Mouse (Mus musculus) lung, postnatal 14 days (tissue): ENCODE measurements at regions not wholly inside any gene's neighbourhood (a gene's known extent, or its start where the extent isn't known, plus 50 kb on each side); places are given as distances from the start of the nearest gene placed in this dataset.

Source experiments
- DNase-seq: peaks from one replicate; pipeline ENCODE4 v3.0.0; 2021

DNA sequence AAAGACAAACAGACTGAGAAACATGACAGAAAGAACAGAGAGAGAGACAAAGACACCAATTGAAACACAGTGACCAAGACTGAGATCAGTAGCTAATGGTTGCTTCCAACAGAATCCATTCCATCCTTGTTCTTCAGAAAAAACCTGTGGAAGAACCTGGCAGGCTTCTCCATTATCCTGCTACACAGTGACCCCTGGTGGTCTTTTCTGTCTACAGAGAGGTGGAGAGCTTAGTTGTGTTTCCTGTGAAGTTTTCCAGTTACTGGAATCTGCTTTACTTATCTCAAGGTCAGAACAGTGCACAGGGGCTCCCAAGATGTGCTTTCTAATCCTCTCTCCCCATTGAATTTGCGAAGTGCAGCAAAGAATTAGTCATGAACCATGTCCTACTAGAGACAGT lies 339.1 kb upstream of the Msl3l2 start:
- peak; percentile 13 for DNase-seq

DNA sequence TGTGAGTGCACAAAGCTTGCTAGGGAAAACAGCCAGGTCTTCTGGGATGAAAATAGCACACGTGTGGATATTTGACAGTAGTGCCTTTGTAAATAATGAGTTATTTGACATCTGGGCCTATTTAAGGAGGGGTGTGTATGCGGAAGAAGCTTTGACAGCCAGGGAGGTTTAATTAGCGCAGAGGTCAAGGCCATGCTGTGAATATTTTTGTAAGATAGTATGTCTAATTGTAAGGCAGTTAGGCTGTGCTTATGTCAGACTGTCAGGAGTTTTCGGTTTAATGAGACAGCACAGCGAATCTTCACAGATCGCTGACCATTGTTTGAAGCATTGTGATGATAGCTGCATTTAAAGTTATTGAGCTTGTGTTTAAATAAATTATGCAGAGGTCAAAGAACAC lies 337.1 kb upstream of the Msl3l2 start:
- no peak for DNase-seq

DNA sequence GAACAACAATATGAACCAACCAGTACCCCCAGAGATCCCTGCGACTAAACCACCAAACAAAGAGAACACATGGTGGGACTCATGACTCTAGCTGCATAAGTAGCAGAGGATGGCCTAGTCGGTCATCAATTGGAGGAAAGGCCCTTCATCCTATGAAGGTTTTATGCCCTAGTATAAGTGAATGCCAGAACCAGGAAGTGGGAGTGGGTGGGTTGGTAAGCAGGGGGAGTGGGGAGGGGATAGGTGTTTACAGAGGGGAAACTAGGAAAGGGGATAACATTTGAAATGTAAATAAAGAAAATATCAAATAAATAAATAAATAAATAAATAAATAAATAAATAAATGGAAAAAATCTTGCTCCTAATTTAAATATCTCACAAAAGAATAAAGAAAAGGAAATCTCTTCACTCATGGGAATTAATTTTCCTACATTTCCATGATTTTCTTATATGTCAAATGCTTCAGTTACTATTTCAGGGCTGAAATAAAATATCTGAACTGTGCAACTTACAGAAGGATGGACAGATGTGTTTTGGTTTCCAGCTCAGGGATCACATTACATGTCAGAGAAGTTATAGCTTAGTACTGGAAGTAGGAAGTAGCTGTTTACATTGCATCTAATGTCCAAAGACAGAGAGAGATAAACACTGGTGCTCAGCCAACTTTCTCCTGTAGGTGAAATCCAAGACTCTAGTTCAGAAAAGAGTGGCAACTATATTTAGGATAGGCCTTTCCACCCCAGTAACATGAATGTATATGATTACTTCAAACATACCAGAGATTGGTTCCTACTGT lies 323.8 kb upstream of the Msl3l2 start:
- DNase-seq: no peak

DNA sequence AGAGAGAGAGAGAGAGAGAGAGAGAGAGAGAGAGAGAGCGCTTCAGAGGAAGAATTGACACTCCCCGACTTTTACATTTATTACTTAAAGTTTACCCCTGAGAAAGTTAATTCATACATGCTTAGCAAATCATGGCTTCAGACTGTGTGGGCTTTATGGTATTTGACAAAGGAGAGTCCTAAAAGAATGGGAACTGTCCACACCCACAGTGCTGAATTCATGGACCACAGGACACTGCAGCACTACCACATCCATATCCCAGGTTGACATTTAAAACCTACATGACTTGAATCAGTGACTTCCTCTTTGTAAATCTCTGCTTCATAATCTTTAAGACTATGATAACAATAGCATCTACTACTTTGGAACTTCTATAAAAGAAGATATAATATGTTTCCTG lies 292.8 kb upstream of the Msl3l2 start:
- DNase-seq: no peak

DNA sequence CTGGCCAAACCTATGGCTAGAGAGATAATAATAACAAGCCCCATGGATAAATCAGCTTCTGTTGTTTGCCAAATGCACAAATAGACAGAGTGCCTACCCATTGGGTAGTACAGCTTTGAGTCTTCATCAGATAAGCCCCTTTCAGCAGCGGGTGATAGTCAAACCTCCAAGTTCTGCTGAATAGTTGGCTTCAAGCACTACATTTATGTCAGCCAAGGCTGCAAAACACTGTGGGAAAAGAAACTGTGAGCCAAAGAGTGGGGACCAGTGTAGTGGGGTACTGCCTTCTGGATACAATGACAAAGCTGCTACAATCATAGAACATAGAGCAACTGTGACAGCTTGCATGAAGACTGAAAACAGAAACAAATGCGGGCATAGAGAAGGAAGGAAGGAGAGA lies 255.4 kb upstream of the Msl3l2 start:
- no peak for DNase-seq

DNA sequence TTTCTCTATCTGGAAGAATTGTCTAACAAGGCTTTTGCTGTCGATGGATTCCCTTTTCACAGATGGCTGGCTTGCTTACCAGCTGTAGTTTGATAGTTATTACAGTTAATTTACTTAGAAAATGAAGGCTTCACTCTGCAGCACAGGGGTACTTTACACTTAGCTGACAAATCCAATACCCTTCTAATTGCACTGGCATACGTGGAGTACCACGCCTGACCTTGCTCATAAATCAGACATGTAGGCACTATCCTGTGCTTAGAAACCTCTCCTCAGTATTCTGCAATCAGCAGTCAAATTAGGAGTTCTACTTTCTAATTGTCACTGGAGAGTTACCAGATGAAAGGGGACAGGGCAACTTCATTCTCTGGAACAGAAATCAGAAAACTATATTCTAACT lies 214.1 kb upstream of the Msl3l2 start:
- no peak for DNase-seq

DNA sequence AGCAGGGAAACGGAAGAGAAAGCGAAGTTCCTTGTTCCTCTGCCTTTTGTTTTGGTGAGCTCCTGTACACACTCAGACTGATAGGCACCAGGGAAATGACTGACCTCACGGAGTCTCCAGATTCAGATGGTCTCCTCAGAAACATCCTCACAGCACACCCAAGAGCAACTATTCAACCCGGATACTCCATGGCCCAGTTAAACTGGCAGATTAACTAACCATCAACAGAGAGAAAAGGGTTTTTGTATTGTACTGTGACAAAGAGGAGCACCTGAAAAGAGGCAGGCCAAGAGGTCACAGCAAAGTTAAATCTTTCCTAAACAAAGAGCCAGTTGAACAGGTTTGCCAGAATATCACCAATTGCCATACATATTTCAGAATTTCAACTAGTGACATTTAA lies 177.6 kb upstream of the Msl3l2 start:
- DNase-seq: no peak

DNA sequence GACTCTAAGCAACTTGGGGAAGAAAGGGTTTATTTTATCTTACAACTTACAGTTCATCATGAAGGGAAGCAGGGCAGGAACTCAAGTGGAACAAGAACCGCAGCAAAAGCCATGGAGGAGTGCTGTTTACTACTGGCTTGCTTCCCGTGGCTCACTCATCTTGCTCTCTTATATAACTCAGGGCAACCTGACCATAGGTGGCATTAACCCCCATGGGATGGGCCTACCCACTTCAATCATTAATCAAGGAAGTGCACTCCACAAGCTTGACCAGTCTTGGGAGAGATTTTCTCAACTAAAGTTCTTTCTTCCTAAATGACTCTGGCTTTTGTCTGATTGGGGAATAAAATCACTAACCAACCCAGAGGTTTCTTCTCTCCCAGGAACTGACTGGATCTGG lies 172.7 kb upstream of the Msl3l2 start:
- DNase-seq: no peak

DNA sequence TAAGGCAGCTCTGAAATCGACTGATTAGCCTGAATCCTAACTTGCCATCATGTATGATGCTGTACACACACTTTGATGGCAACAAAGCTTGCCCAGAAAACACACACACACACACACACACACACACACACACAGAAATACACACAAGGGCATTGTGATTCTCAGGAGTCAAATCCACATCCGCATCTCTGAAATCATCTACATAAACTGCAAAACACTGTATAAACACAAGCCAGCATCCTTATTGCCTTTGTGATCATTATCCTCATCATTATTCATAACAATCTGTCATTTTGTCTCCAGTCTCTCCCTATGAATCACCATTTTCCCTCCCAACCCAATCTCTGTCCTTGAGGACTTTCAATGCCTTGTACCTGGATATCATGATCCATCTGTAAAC lies 171.3 kb upstream of the Msl3l2 start:
- no peak for DNase-seq

DNA sequence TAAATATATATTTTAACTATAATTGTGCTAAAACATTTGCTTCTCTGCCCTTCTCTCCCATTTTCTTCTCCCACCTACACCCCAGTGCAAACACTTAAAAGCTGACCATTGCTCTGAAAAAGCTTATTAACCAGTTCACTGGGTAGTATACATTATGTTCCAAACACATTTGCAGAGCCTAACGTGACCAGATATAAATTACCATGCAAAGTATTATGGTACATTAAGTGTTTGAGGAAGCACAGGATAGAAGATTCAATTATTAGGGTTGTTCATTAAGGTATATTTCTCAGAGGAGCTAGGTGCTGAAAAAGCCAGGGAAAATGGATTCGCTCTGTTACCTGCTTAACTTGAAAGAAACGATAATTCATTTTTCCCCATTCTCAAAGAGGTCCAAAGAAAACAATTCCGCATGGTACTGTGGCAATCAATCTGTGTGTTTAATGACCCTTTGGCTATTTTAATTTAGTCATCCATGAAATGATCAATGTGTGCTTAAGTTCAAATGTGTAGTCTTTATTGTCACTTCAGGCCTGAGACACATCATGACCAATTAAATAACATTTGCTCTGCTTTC lies 144.0 kb upstream of the Msl3l2 start:
- no peak for DNase-seq
